8 mouse cellular contexts compared by ENCODE assay signal in the genomic region with DNA sequence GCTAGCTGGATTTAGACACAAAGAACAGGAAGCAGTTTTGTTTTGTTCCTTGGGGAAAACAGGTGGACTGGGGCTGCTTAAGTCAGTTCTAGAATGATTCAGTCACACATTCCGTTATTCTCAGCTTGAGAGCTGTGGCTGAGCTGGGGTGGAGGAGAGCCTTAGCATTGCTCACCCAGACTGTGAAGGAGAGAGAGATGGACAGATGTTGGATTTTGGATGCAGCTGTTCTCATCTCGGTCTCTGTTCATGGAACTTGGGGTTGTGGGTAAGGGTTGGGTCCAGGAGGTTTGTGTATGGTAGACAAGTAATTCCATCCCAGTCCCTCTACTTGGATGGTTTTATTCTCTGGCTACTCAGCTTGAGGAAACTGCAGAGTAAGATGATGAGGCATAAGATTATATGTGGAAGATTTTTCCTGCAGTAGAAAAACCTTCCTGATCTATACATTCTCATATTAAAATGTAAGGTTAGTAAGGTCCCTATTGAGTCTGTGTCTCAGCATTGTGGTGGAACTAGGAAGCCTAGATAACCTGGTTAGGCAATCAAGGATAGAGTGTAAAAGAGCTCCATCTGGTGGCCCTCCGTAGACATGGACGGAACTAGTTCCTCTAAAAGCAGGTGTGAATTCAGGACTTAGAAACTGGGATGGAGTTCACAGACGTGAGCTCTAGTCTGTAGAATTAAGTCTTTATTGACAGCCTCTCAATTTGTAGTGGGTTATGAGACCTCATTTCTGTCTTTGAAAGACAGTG. TPM values are rescaled to one million over a fixed set of nuclear protein-coding genes. Genes with fewer than 3 reads are reported as not detected.
A peak's percentile ranks its signal among the peaks of the same experiment; 100 is the strongest.
DNase-seq lines count a peak whose midpoint lies in the region; ATAC-seq lines count a peak whose summit lies in the region.

No protein-coding gene starts in this region.

- H3K4me3 ChIP-seq in hindbrain, embryonic 11.5 days (ENCODE audit: low read depth, low read length): no peak overlapping the region
- H3K4me3 ChIP-seq in hindbrain, embryonic 10.5 days: no peak overlapping the region
- no peak overlapping the region for H3K4me3 ChIP-seq in liver, embryonic 11.5 days (ENCODE audit: low read depth, low read length)

- H3K4me1 ChIP-seq in hindbrain, embryonic 11.5 days (replicated peaks; ENCODE audit: control insufficient read depth, insufficient read depth, low read length): no peaks in the 10 kb centered on the region
- H3K4me1 ChIP-seq in hindbrain, embryonic 10.5 days (replicated peaks): no peaks in the 10 kb centered on the region
- H3K4me1 ChIP-seq in liver, embryonic 11.5 days (replicated peaks; ENCODE audit: control insufficient read depth, insufficient read depth, low read length): no peaks in the 10 kb centered on the region

- 81% methylated on average over 5 of the region's 5 CpGs for WGBS in hindbrain, embryonic 11.5 days
- 74% methylated on average over 5 of the region's 5 CpGs for WGBS in hindbrain, embryonic 10.5 days
- WGBS in liver, embryonic 11.5 days: 79% methylated on average over 5 of the region's 5 CpGs

- H3K9ac ChIP-seq in hindbrain, embryonic 11.5 days (ENCODE audit: low read depth, low read length): no peak overlapping the region
- H3K9ac ChIP-seq in liver, embryonic 11.5 days (ENCODE audit: low read depth, low read length): no peak overlapping the region

- no peak overlapping the region for H3K4me2 ChIP-seq in hindbrain, embryonic 11.5 days (replicated peaks; ENCODE audit: low read depth, low read length)
- H3K4me2 ChIP-seq in liver, embryonic 11.5 days: no peak overlapping the region

- H3K9me3 ChIP-seq in hindbrain, embryonic 11.5 days (ENCODE audit: control insufficient read depth, low read length): no peaks in the 10 kb centered on the region
- H3K9me3 ChIP-seq in hindbrain, embryonic 10.5 days: no peaks in the 10 kb centered on the region
- no peaks in the 10 kb centered on the region for H3K9me3 ChIP-seq in liver, embryonic 11.5 days (ENCODE audit: control insufficient read depth, low read length)

- no peaks in the 10 kb centered on the region for H3K27me3 ChIP-seq in hindbrain, embryonic 11.5 days (ENCODE audit: control insufficient read depth, insufficient read depth, low read length)
- no peaks in the 10 kb centered on the region for H3K27me3 ChIP-seq in hindbrain, embryonic 10.5 days (ENCODE audit: insufficient read depth, poor library complexity, severe bottlenecking)
- no peaks in the 10 kb centered on the region for H3K27me3 ChIP-seq in liver, embryonic 11.5 days (replicated peaks; ENCODE audit: control insufficient read depth, insufficient read depth, low read length)

- H3K36me3 ChIP-seq in hindbrain, embryonic 11.5 days (ENCODE audit: control insufficient read depth, insufficient read depth, low read length): peaks cover 10% of the 10 kb centered on the region; the same call in 1 of the 2 replicates
- H3K36me3 ChIP-seq in hindbrain, embryonic 10.5 days: peaks cover 97% of the 10 kb centered on the region
- peaks cover 34% of the 10 kb centered on the region for H3K36me3 ChIP-seq in liver, embryonic 11.5 days (ENCODE audit: control insufficient read depth, insufficient read depth, low read length)

- no peak for ATAC-seq in hindbrain, embryonic 11.5 days (ENCODE audit: low FRiP score)
- peak; percentile 57; the same call in 1 of the 2 replicates for ATAC-seq in liver, embryonic 11.5 days (replicated peaks; ENCODE audit: low FRiP score)

- DNase-seq in hindbrain, embryonic 11.5 days (ENCODE audit: low spot score): peak; percentile 42
- no peak for DNase-seq in hindbrain, embryonic 10.5 days (ENCODE audit: low spot score)
- DNase-seq in A20 (ENCODE audit: low read depth, low spot score): peak; percentile 39
- DNase-seq in MN1 (ENCODE audit: low spot score): peak; percentile 50
- peak; percentile 21 for DNase-seq in liver, embryonic 11.5 days (ENCODE audit: low spot score)
- DNase-seq in ovary, postnatal 10 days (ENCODE audit: low spot score): no peak
- DNase-seq in heart, adult 18-20 months: no peak
- DNase-seq in gastrocnemius, adult 8-10 months (ENCODE audit: low spot score in 2 of 2): no peak

- H3K27ac ChIP-seq in hindbrain, embryonic 11.5 days (ENCODE audit: low read depth, low read length): no peak overlapping the region
- no peak overlapping the region for H3K27ac ChIP-seq in hindbrain, embryonic 10.5 days
- no peak overlapping the region for H3K27ac ChIP-seq in liver, embryonic 11.5 days (ENCODE audit: low read depth, low read length)

RNA-seq across cellular contexts. Expression of a gene that starts 7.0 kb away (rescaled TPM):
- 54.1 and 62.5 TPM in 2 replicates for polyA plus RNA-seq in hindbrain, embryonic 11.5 days (2014; fragmentation: Nextera tagmentation; extraction: Ambion mirVana)
- polyA plus RNA-seq in hindbrain, embryonic 10.5 days (2016; fragmentation: Nextera tagmentation; extraction: Ambion mirVana): 67.0 and 72.0 TPM in 2 replicates
- 87.3 and 87.5 TPM in 2 replicates for polyA plus RNA-seq in liver, embryonic 11.5 days (2014; fragmentation: Nextera tagmentation; extraction: Ambion mirVana)
- 1 to 10 TPM; 5.2 to 7.8 TPM for total RNA-seq in heart, adult 18-20 months (2021)
- 10 to 100 TPM in 1 of 4 experiments, 1 to 10 TPM in 3; 6.7 to 10.7 (median 8.3) TPM for total RNA-seq in gastrocnemius, adult 8-10 months (2022)

RNA-seq across cellular contexts. Expression of a gene that starts 12.5 kb away (rescaled TPM):
- 245 and 263 TPM in 2 replicates for polyA plus RNA-seq in hindbrain, embryonic 11.5 days (2014; fragmentation: Nextera tagmentation; extraction: Ambion mirVana)
- polyA plus RNA-seq in hindbrain, embryonic 10.5 days (2016; fragmentation: Nextera tagmentation; extraction: Ambion mirVana): 176 and 215 TPM in 2 replicates
- 188 and 201 TPM in 2 replicates for polyA plus RNA-seq in liver, embryonic 11.5 days (2014; fragmentation: Nextera tagmentation; extraction: Ambion mirVana)
- total RNA-seq in heart, adult 18-20 months (2021): 10 to 100 TPM; 86.9 to 94.5 TPM
- total RNA-seq in gastrocnemius, adult 8-10 months (2022): 10 to 100 TPM; 84.3 to 91.2 (median 88.7) TPM

Comparison
In these comparisons a context has a peak if more than half of its experiments do, and no peak if none do; other contexts are left out.
1. DNase-seq: peak in hindbrain, embryonic 11.5 days (single experiment), A20 (single experiment), MN1 (single experiment) and liver, embryonic 11.5 days (single experiment); none in hindbrain, embryonic 10.5 days (single experiment), ovary, postnatal 10 days (single experiment), heart, adult 18-20 months (0 of 2) and gastrocnemius, adult 8-10 months (0 of 2).